Mouse (Mus musculus) cerebellum, adult 2 months (tissue): ENCODE measurements around the gene Polr3a.

Source experiments
- CTCF ChIP-seq: fragments of 200-500 bp; IDR thresholded peaks from 2 replicates; pipeline ENCODE4 v1.5.1; 2011; ENCODE audit warnings: low read depth, mild to moderate bottlenecking, control low read depth, low read length, moderate library complexity, borderline replicate concordance; ENCODE audit not compliant: insufficient read depth
- POLR2A ChIP-seq: fragments of 200-500 bp; IDR thresholded peaks from 2 replicates; pipeline ENCODE4 v1.6.1; 2011; ENCODE audit warnings: low read length, control low read depth, borderline replicate concordance; ENCODE audit not compliant: insufficient read depth

DNA sequence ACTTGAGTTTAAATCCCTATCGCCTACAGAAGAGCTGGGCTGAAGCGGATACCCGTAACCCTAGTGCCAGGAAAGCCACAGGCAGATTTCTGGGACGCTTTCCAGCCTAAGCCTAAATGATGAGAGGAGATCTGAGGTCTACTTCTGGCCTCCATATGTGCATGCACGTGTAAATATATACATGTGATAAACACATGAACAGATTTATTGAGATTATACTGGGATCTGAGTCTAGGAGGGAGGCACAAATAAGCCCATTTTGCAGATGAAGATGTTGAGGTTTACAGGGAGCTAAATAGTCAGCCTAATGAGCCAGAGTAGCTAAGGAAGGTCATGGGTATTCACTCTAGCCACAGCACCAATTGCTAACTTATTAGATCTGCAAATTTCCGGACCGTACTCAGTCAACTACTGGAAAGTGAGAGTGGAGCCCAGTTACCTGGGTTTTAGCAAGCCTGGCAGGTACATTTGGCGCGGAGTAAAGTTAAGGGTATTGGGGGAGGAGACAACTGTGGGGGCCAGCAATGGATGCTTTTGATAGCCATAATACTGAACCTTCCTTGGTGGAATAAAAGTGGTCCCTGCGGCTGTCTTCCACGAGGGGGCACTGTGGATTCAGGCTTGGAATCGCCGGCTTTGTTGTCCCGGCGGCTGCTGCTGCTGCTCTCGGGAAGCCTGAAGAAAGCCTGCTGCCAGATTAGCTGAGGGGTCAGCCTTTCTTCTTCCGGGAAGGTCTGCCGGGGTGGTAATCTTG, 13.4 kb upstream of the Polr3a start:
- TF ChIP-seq CTCF (peak; percentile 83), POLR2A (no peak)
